Mouse (Mus musculus): ENCODE measurements around the gene Psmd7. TPM values are rescaled to one million over a fixed set of nuclear protein-coding genes. Genes with fewer than 3 reads are reported as not detected.

Psmd7 gene
- polyA plus RNA-seq, 1 experiment from 2014 or later, result 268 TPM

GRCm38 (mm10) chr8:107608751-107609150 is 20.5 kb upstream of the Psmd7 start:
- Histone ChIP-seq H3K4me3 (no peak overlapping the region), H3K4me2 (no peak overlapping the region), H3K36me3 (ENCODE audit: poor library complexity, severe bottlenecking) (no peaks in the 10 kb centered on the region), H3K9me3 (replicated peaks) (no peaks in the 10 kb centered on the region), H3K9ac (no peak overlapping the region), H3K27ac (no peak overlapping the region), H3K27me3 (peaks cover 4% of the 10 kb centered on the region; the same call in 1 of the 2 replicates), H3K4me1 (0 out of 2 replicates have a peak, but pooled peaks cover 7% of the 10 kb centered on the region)
- ATAC-seq, result no peak
- WGBS, result 42% methylated on average over 7 of the region's 7 CpGs

GRCm38 (mm10) chr8:107603026-107603425 is 14.8 kb upstream of the Psmd7 start:
- H3K9ac ChIP-seq, result no peak overlapping the region
- H3K36me3 ChIP-seq (ENCODE audit: poor library complexity, severe bottlenecking), result no peaks in the 10 kb centered on the region
- H3K4me2 ChIP-seq, result no peak overlapping the region
- no peak overlapping the region for H3K4me3 ChIP-seq
- H3K27me3 ChIP-seq, result peaks cover 4% of the 10 kb centered on the region; the same call in 1 of the 2 replicates
- H3K27ac ChIP-seq, result no peak overlapping the region
- WGBS, result 4% methylated on average over 7 of the region's 7 CpGs
- H3K9me3 ChIP-seq (replicated peaks), result no peaks in the 10 kb centered on the region
- ATAC-seq, result no peak
- 0 out of 2 replicates have a peak, but pooled peaks cover 5% of the 10 kb centered on the region for H3K4me1 ChIP-seq

GRCm38 (mm10) chr8:107599691-107600090 is 11.4 kb upstream of the Psmd7 start:
- H3K9me3 ChIP-seq (replicated peaks), result no peaks in the 10 kb centered on the region
- H3K4me3 ChIP-seq, result no peak overlapping the region
- H3K36me3 ChIP-seq (ENCODE audit: poor library complexity, severe bottlenecking), result no peaks in the 10 kb centered on the region
- H3K9ac ChIP-seq, result no peak overlapping the region
- H3K27ac ChIP-seq, result no peak overlapping the region
- ATAC-seq, result no peak
- H3K4me2 ChIP-seq, result no peak overlapping the region
- WGBS, result 85% methylated on average over 9 of the region's 9 CpGs
- H3K27me3 ChIP-seq, result no peaks in the 10 kb centered on the region; the same call in 1 of the 2 replicates
- H3K4me1 ChIP-seq, result no peaks in the 10 kb centered on the region

- Histone ChIP-seq H3K4me2 (no peak overlapping the region), H3K9ac (no peak overlapping the region), H3K9me3 (replicated peaks) (no peaks in the 10 kb centered on the region), H3K4me3 (no peak overlapping the region), H3K4me1 (no peaks in the 10 kb centered on the region), H3K27me3 (no peaks in the 10 kb centered on the region), H3K36me3 (ENCODE audit: poor library complexity, severe bottlenecking) (no peaks in the 10 kb centered on the region), H3K27ac (no peak overlapping the region)
- no peak for ATAC-seq
- WGBS, result 75% methylated on average over 1 of the region's 1 CpGs
Observed at GRCm38 (mm10) chr8:107597731-107598130, 9.5 kb upstream of the Psmd7 start.

- no peaks in the 10 kb centered on the region for H3K9me3 ChIP-seq (replicated peaks)
- WGBS, result 76% methylated on average over 6 of the region's 6 CpGs
- no peaks in the 10 kb centered on the region for H3K4me1 ChIP-seq
- H3K4me2 ChIP-seq, result no peak overlapping the region
- H3K36me3 ChIP-seq (ENCODE audit: poor library complexity, severe bottlenecking), result no peaks in the 10 kb centered on the region
- no peak overlapping the region for H3K27ac ChIP-seq
- H3K27me3 ChIP-seq, result no peaks in the 10 kb centered on the region
- H3K9ac ChIP-seq, result no peak overlapping the region
- no peak overlapping the region for H3K4me3 ChIP-seq
- ATAC-seq, result no peak
Observed at GRCm38 (mm10) chr8:107594817-107595216, 6.6 kb upstream of the Psmd7 start.

- H3K4me3 ChIP-seq, result no peak overlapping the region
- no peak overlapping the region for H3K4me2 ChIP-seq
- ATAC-seq, result no peak
- H3K4me1 ChIP-seq, result no peaks in the 10 kb centered on the region
- no peaks in the 10 kb centered on the region for H3K9me3 ChIP-seq (replicated peaks)
- H3K27ac ChIP-seq, result no peak overlapping the region
- no peak overlapping the region for H3K9ac ChIP-seq
- H3K36me3 ChIP-seq (ENCODE audit: poor library complexity, severe bottlenecking), result no peaks in the 10 kb centered on the region
- 77% methylated on average over 5 of the region's 6 CpGs for WGBS
- H3K27me3 ChIP-seq, result no peaks in the 10 kb centered on the region
Observed at GRCm38 (mm10) chr8:107593967-107594729, 5.9 kb upstream of the Psmd7 start.

GRCm38 (mm10) chr8:107587429-107587994 is 752 bp downstream of the Psmd7 start:
- ATAC-seq, result peak; percentile 14; the same call in 1 of the 2 replicates
- peak overlapping the region; percentile 94 for H3K9ac ChIP-seq
- no peaks in the 10 kb centered on the region for H3K27me3 ChIP-seq
- peak overlapping the region; percentile 91 for H3K4me2 ChIP-seq
- H3K36me3 ChIP-seq (ENCODE audit: poor library complexity, severe bottlenecking), result peaks cover 39% of the 10 kb centered on the region
- no peaks in the 10 kb centered on the region for H3K9me3 ChIP-seq (replicated peaks)
- peak overlapping the region; percentile 96 for H3K4me3 ChIP-seq
- WGBS, result 1% methylated on average over 17 of the region's 17 CpGs
- H3K4me1 ChIP-seq, result peaks cover 18% of the 10 kb centered on the region
- peak overlapping the region; percentile 83 for H3K27ac ChIP-seq

- H3K4me1 ChIP-seq, result peaks cover 14% of the 10 kb centered on the region
- no peak overlapping the region for H3K4me3 ChIP-seq
- H3K27me3 ChIP-seq, result no peaks in the 10 kb centered on the region
- H3K27ac ChIP-seq, result no peak overlapping the region
- WGBS, result 94% methylated on average over 11 of the region's 11 CpGs
- H3K36me3 ChIP-seq (ENCODE audit: poor library complexity, severe bottlenecking), result peaks cover 88% of the 10 kb centered on the region
- no peak for ATAC-seq
- H3K4me2 ChIP-seq, result no peak overlapping the region
- no peak overlapping the region for H3K9ac ChIP-seq
- H3K9me3 ChIP-seq (replicated peaks), result no peaks in the 10 kb centered on the region
Observed at GRCm38 (mm10) chr8:107582136-107582535, 6.1 kb downstream of the Psmd7 start.

- no peak overlapping the region for H3K4me2 ChIP-seq
- no peaks in the 10 kb centered on the region for H3K9me3 ChIP-seq (replicated peaks)
- peaks cover 88% of the 10 kb centered on the region for H3K36me3 ChIP-seq (ENCODE audit: poor library complexity, severe bottlenecking)
- no peak overlapping the region for H3K9ac ChIP-seq
- peaks cover 9% of the 10 kb centered on the region for H3K4me1 ChIP-seq
- H3K4me3 ChIP-seq, result no peak overlapping the region
- no peak overlapping the region for H3K27ac ChIP-seq
- no peak for ATAC-seq
- WGBS, result 97% methylated on average over 4 of the region's 4 CpGs
- H3K27me3 ChIP-seq, result no peaks in the 10 kb centered on the region
Observed at GRCm38 (mm10) chr8:107581536-107581935, 6.7 kb downstream of the Psmd7 start.

- H3K4me2 ChIP-seq, result no peak overlapping the region
- H3K27ac ChIP-seq, result no peak overlapping the region
- no peak overlapping the region for H3K9ac ChIP-seq
- no peak overlapping the region for H3K4me3 ChIP-seq
- peaks cover 7% of the 10 kb centered on the region; the same call in 1 of the 2 replicates for H3K4me1 ChIP-seq
- no peaks in the 10 kb centered on the region for H3K9me3 ChIP-seq (replicated peaks)
- peaks cover 83% of the 10 kb centered on the region for H3K36me3 ChIP-seq (ENCODE audit: poor library complexity, severe bottlenecking)
- ATAC-seq, result no peak
- H3K27me3 ChIP-seq, result no peaks in the 10 kb centered on the region
- 96% methylated on average over 13 of the region's 13 CpGs for WGBS
Observed at GRCm38 (mm10) chr8:107580879-107581278, 7.4 kb downstream of the Psmd7 start.

- WGBS, result 89% methylated on average over 8 of the region's 8 CpGs
- no peak overlapping the region for H3K4me3 ChIP-seq
- H3K27me3 ChIP-seq, result no peaks in the 10 kb centered on the region
- no peak overlapping the region for H3K27ac ChIP-seq
- peaks cover 59% of the 10 kb centered on the region for H3K36me3 ChIP-seq (ENCODE audit: poor library complexity, severe bottlenecking)
- peaks cover 4% of the 10 kb centered on the region; the same call in 1 of the 2 replicates for H3K4me1 ChIP-seq
- H3K9me3 ChIP-seq (replicated peaks), result no peaks in the 10 kb centered on the region
- H3K9ac ChIP-seq, result no peak overlapping the region
- no peak for ATAC-seq
- no peak overlapping the region for H3K4me2 ChIP-seq
Observed at GRCm38 (mm10) chr8:107578541-107578940, 9.7 kb downstream of the Psmd7 start.

- H3K4me2 ChIP-seq, result no peak overlapping the region
- no peak overlapping the region for H3K27ac ChIP-seq
- WGBS, result 95% methylated on average over 8 of the region's 8 CpGs
Observed at GRCm38 (mm10) chr8:107578132-107578531, 10.1 kb downstream of the Psmd7 start.

More at GRCm38 (mm10) chr8:107578132-107578531, 10.1 kb downstream of the Psmd7 start:
- no peak overlapping the region for H3K9ac ChIP-seq
- peaks cover 55% of the 10 kb centered on the region for H3K36me3 ChIP-seq (ENCODE audit: poor library complexity, severe bottlenecking)
- no peak overlapping the region for H3K4me3 ChIP-seq
- no peak for ATAC-seq
- no peaks in the 10 kb centered on the region for H3K27me3 ChIP-seq
- peaks cover 4% of the 10 kb centered on the region; the same call in 1 of the 2 replicates for H3K4me1 ChIP-seq
- H3K9me3 ChIP-seq (replicated peaks), result no peaks in the 10 kb centered on the region

Measured in forebrain, embryonic 13.5 days (tissue).